Mouse (Mus musculus) lung, adult 2 months (tissue): Measurements from ENCODE around the gene Rmnd5b. TPM values are rescaled to one million over a fixed set of nuclear protein-coding genes. Genes with fewer than 3 reads are reported as not detected.
"Not testable (repeated sequence)": the region's sequence is repeated elsewhere in the genome, so short reads cannot be mapped to it uniquely, and the experiment has no call there.

Experiments
- DNase-seq: peaks from one replicate; pipeline ENCODE4 v3.0.0; 2022
- H3K4me1 ChIP-seq: fragments of 200-500 bp; 2 replicates; pipeline ENCODE4 v1.6.1; 2011; ENCODE audit warnings: low read length; ENCODE audit not compliant: control insufficient read depth, insufficient read depth
- H3K4me3 ChIP-seq: fragments of 200-500 bp; replicated peaks from 2 replicates; pipeline ENCODE3; 2011; ENCODE audit warnings: low read depth, mild to moderate bottlenecking, control low read depth, low read length; ENCODE audit errors: extremely low read depth
- CTCF ChIP-seq: fragments of 200-500 bp; IDR thresholded peaks from 2 replicates; pipeline ENCODE4 v1.5.1; 2011; ENCODE audit warnings: mild to moderate bottlenecking, low read length, control low read depth; ENCODE audit not compliant: insufficient read depth
- POLR2A ChIP-seq: fragments of 200-500 bp; IDR thresholded peaks from 2 replicates; pipeline ENCODE4 v1.6.1; 2011; ENCODE audit warnings: low read depth, mild to moderate bottlenecking, control low read depth, low read length, borderline replicate concordance; ENCODE audit errors: extremely low read depth
- WGBS: fragments of 180-500 bp; shearing (Covaris S2); methylation state at CpG from one replicate; pipeline ENCODE4 v1.1.7; 2018; 5-methylcytosine and 5-hydroxymethylcytosine counted together
- polyA plus RNA-seq: library from polyadenylated mRNA; depleted of rRNA; stranded (reverse); fragments of >200 nt; gene quantifications from 2 replicates; pipeline ENCODE4 v1.2.3, GENCODE M21; 2012; rRNA removed

Gene Rmnd5b
- 64.9 and 65.8 TPM in 2 replicates for polyA plus RNA-seq

DNA sequence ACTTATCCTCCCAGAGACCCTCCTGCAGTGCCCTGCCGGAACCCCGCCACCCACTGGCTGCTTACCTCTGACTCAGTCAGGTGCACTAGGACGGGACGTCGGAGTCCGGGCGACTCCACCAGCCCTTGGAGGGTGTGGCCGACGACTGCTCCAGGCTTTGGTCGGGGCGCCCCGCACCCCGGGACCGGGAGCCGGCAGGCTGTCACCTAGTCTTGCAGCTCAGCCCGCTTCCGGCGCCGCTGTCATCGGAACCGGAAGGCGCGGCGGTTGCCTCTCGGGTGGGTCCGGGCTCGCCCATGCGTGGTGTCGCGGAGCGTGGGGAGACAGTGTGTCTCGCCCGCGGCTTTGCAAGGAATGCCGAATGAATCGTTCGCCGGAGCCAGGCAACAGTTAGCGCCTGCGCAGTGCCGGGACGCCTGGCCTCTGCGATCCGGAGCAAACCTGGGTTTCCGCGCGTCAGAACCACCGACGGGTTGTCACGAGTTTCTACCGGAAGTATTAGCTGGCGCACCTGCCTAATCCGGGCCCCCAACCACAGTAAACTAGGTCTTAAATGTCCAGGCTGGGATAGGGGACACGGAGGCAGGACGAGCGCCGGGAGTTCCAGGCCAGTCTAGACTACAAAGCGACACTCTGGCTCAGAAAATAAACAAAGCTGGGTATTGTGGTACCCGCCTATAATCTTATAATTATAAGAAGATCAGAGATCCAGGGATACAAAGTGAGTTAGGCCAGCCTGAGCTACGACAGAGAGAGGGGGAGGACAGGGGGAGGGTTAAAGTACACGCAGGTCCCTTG is at the start of gene Rmnd5b:
Rmnd5b (minus strand) TSS at position 372 of the 798 bp plus-strand sequence.
- Histone ChIP-seq H3K4me1 (peaks cover 13% of the 10 kb centered on the region), H3K4me3 (peak within 1 kb of the TSS; percentile 75)
- peak; percentile 49; the same call in 1 of the 2 replicates for TF ChIP-seq POLR2A
- no peak for TF ChIP-seq CTCF
- WGBS = under 1% methylated on average over 61 of the region's 61 CpGs
- DNase-seq = peak; percentile 91

DNA sequence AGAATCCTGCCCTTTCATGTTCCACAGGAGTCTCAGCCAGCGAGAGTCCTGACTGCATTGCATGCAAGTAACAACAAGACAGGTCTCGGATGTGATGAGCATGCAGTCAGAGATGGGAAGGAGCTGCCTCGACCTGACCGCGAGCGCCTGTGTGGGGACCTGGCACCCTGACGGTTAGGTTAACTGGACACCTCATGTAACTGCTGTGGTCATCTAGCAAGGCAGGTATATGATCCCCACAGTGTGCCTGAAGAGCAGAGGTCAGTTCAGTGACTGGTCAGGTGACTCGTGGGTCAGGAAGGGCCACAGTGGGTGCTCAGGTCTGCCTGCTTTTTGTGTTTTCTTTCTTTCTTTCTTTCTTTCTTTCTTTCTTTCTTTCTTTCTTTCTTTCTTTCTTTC is 46.3 kb upstream of the Rmnd5b start:
- Histone ChIP-seq H3K4me1 (no peaks in the 10 kb centered on the region), H3K4me3 (no peak overlapping the region)
- WGBS = 47% methylated on average over 8 of the region's 8 CpGs
- DNase-seq = no peak
- no peak for TF ChIP-seq POLR2A
- TF ChIP-seq CTCF = no peak

DNA sequence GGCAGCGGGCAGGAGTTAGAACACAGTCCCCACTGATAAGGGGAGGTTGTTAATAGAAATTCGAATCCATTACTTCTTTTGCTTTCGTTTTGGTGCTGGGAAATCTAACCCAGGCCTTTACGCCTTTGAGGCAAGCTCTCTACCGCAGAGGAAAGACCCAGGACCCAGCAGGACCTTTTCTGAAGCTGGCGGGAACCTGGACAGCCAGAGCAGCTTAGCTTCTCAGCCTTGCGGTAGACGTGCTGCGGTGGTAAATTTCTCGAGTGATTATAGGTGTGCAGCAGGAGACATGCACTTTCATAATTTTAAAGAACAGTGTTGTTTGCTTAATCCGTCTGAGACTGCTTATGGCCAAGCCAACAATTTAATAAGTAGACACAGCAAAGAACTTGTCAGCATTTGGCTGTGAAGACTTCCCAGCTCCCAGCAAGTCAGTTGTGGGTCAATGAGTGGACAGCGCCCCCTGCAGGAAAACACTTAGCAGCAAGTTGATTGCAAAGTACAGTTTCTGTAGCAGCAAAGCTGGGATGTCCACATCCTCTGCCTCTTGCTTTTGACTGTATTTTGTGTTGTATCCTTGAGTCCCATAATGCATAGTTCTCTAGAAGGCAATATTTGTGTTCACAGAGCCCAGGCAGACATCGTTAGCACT is 45.8 kb upstream of the Rmnd5b start:
- H3K4me3 ChIP-seq = no peak overlapping the region
- TF ChIP-seq POLR2A (no peak), CTCF (peak; percentile 89)
- no peaks in the 10 kb centered on the region for H3K4me1 ChIP-seq
- DNase-seq = peak; percentile 87
- WGBS = 24% methylated on average over 13 of the region's 13 CpGs

DNA sequence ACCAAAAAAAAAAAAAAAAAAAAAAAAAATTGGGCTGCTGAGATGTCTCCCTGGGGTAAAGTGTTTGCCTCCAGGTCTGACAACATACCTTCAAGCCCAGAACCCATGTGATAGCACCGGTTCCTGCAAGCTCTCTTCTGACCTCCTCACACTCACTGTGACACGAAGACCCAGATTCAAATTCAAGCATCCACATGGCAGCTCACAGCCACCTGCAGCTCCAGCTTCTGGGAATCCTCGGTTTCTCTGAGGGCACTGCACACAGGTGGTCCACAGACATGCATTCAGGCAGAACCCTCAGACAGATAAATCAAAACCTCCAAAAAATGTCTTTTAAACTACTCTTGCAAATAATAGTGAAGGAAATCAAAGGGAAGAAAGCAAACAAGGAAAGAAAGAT is 43.8 kb upstream of the Rmnd5b start:
- 77% methylated on average over 3 of the region's 3 CpGs for WGBS
- TF ChIP-seq CTCF = no peak
- TF ChIP-seq POLR2A = no peak
- no peak overlapping the region for H3K4me3 ChIP-seq
- no peaks in the 10 kb centered on the region for H3K4me1 ChIP-seq
- no peak for DNase-seq

DNA sequence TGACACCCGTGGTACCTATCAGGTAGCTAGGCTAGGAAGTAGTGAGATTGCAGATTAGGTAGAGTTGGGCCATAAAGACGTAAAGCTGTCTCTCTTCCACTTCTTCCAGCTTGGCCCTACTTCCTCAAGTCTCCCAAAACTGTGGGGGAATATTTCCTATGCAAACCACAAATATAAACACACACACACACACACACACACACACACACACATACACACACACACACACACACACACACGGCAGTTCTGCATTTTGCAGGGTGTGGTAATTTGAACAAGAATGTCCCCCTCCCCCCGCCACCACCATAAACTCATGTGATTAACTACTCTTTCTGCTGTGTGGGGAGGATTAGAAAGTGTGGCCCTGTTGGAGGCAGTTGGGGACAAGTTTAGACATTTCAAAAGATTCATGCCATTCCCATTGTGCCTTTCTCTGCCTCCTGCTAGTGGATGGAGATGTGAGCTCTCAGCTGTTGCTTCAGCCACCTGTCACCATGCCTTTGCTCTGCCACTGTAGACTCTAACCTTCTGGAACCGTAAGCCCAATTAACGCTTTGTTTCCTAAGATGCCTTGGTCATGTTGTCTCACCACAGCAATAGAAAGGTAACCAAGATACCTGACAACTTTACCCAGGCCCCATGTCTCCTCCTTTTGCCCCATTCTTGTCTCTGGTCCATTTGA is 42.2 kb upstream of the Rmnd5b start:
- TF ChIP-seq POLR2A (no peak), CTCF (no peak)
- 51% methylated on average over 6 of the region's 6 CpGs for WGBS

DNA sequence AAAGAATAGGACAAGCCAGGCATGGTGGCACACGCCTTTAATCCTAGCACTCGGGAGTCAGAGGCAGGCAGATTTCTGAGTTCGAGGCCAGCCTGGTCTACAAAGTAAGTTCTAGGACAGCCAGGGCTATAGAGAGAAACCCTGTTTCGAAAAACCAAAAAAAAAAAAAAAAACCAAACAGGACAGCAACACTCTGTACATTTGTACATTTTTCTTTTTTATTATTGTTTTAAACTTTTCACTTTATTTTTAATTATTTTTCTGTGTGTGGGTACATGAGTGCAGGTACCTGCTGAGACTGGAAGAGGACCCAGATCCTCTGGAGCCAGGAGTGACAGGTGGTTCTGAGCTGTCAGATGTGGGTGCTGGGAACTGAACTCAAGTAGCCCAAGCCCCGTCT is 39.7 kb upstream of the Rmnd5b start:
- TF ChIP-seq POLR2A = no peak
- TF ChIP-seq CTCF = no peak
- DNase-seq = no peak
- no peaks in the 10 kb centered on the region for H3K4me1 ChIP-seq
- WGBS = 79% methylated on average over 5 of the region's 5 CpGs
- H3K4me3 ChIP-seq = no peak overlapping the region

More for the DNA sequence above, 42.2 kb upstream of the Rmnd5b start:
- DNase-seq = no peak
- H3K4me1 ChIP-seq = no peaks in the 10 kb centered on the region
- H3K4me3 ChIP-seq = no peak overlapping the region

DNA sequence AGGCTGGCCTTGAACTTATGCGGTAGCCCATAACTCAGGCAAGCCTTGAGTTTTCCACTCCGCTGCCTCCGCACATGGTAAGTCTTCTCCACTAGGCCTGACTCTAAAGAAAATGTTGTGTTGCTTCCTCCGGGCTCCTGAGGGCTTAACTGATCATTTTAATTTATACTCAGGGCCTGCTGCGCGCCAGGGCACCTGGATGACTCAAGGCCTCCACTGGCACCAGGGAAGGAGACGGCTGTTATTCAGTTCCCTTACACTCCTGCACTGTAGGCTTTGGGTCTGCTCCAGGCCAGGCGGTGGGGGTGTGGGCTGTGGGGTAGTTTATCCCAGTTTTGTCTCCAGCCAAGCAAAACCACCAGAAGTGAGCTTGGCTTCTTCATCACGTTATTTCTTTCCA is 37.6 kb upstream of the Rmnd5b start:
- DNase-seq = no peak

DNA sequence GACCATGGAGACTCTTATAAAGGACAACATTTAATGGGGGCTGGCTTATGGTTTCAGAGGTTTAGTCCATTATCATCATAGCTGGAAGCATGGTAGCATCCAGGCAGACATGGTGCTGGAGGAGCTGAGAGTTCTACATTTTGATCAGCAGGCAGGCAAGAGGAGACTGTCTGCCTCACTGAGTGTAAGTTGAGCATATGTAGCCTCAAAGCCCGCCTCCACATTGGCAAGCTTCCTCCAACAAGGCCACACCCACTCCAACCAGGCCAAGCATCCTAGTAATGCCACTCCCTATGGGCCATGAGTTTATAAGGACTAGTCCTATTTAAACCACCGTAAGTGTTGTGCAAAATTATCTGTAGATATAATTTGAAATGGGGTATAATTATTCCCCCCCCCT is 35.7 kb upstream of the Rmnd5b start:
- 53% methylated on average over 2 of the region's 2 CpGs for WGBS
- DNase-seq = no peak
- Histone ChIP-seq H3K4me1 (no peaks in the 10 kb centered on the region), H3K4me3 (no peak overlapping the region)
- TF ChIP-seq CTCF = no peak
- TF ChIP-seq POLR2A = no peak

More for the DNA sequence above, 37.6 kb upstream of the Rmnd5b start:
- no peak for TF ChIP-seq POLR2A
- TF ChIP-seq CTCF = no peak
- WGBS = 79% methylated on average over 9 of the region's 9 CpGs
- H3K4me1 ChIP-seq = no peaks in the 10 kb centered on the region
- H3K4me3 ChIP-seq = no peak overlapping the region

DNA sequence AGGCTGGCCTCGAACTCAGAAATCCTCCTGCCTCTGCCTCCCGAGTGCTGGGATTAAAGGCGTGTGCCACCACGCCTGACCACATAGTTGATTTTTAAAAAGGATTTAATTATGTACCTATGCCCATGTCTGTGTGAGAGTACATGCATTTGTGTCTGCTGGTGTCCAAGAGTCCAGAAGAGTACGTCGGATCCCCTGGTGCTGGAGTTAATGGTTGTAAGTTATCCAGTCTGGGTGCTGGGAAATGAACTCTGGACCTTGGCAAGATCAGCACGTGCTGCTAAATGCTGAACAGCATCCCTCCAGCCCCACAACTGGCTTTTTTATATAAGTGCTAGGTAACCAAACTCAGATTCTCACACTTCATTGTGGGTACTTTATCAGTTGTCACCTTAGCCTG is 35.1 kb upstream of the Rmnd5b start:
- TF ChIP-seq CTCF (no peak), POLR2A (no peak)
- Histone ChIP-seq H3K4me1 (no peaks in the 10 kb centered on the region), H3K4me3 (no peak overlapping the region)
- WGBS = 93% methylated on average over 7 of the region's 7 CpGs
- DNase-seq = no peak

DNA sequence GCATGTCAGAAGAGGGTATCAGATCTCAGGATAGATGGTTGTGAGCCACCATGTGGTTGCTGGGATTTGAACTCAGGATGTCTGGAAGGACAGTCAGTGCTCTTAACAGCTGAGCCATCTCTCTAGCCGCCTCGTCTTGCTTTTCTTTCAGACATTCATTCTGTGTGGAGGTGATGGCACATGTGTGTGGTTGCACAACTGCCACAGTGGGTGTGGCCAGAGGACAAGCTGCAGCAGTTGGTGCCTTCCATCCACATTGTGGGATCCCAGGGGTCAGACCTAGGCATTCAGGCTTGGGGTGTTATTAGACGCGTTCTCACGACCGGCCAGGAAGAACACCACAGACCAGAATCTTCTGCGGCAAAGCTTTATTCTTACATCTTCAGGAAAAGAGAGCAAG is 29.1 kb upstream of the Rmnd5b start:
- not testable (repeated sequence) for H3K4me1 ChIP-seq, H3K4me3 ChIP-seq, DNase-seq
- WGBS = 76% methylated on average over 7 of the region's 7 CpGs

DNA sequence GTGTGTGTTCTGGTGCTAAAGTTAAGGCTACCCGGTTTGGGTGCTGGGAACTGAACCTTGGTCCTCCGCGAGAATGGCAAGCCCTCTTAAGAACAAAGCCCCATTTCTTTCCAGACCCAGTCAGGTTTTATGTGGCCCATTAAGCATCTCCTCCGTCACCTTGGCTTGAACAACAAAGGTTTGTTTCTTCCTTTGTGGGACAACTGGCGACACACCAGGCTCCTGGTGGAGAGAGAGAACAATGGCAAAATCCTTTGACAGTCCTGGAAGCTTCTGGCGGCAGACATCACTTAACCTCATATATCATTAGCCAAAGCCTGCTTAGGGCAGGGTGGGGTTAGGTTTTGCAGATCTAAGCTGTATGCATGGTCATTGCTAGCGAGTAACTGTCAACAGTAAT is 26.9 kb upstream of the Rmnd5b start:
- TF ChIP-seq CTCF (no peak), POLR2A (no peak)
- no peak for DNase-seq
- peaks cover 9% of the 10 kb centered on the region for H3K4me1 ChIP-seq
- no peak overlapping the region for H3K4me3 ChIP-seq
- 66% methylated on average over 7 of the region's 7 CpGs for WGBS
